Mouse (Mus musculus): ENCODE data around the gene Etl4. TPM values are rescaled to one million over a fixed set of nuclear protein-coding genes. Genes with fewer than 3 reads are reported as not detected.

Etl4 gene
- polyA plus RNA-seq, 1 experiment from 2014 or later: 2.5 TPM

DNA sequence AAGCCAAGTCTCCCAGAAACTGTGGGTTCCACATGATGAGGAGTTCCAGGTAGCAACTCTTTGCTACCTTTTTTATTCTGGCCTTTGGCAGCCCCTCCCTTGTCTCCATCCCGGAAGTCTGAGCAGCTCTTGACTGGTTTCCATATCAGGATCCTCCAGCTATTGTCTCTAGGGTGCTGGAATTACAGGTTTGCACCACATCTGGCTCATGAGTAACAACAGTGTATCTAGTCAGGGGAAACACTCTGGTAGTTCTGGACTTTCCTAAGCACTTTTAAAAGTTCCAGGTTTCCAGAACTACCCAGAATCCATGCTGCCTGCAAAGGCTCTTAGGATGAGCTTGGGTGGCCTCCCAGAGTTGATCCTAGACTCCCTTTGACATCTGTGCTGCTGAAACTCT, 640.4 kb downstream of the Etl4 start:
- no peak for DNase-seq
- no peak overlapping the region for H3K4me2 ChIP-seq (ENCODE audit: low read length)
- H3K4me1 ChIP-seq (ENCODE audit: control insufficient read depth, insufficient read depth, low read length): peaks cover 28% of the 10 kb centered on the region
- H3K9me3 ChIP-seq (ENCODE audit: control insufficient read depth, low read length): no peaks in the 10 kb centered on the region
- H3K36me3 ChIP-seq (ENCODE audit: control insufficient read depth, insufficient read depth, low read length): no peaks in the 10 kb centered on the region
- WGBS: 53% methylated on average over 1 of the region's 1 CpGs
- no peak overlapping the region for H3K27ac ChIP-seq (replicated peaks; ENCODE audit: low read depth, low read length)
- no peaks in the 10 kb centered on the region for H3K27me3 ChIP-seq (ENCODE audit: control insufficient read depth, insufficient read depth, low read length)
- H3K4me3 ChIP-seq (replicated peaks; ENCODE audit: low read depth, low read length): no peak overlapping the region
- ATAC-seq (ENCODE audit: low FRiP score, low TSS enrichment): no peak
- no peak overlapping the region for H3K9ac ChIP-seq (replicated peaks; ENCODE audit: low read length)

DNA sequence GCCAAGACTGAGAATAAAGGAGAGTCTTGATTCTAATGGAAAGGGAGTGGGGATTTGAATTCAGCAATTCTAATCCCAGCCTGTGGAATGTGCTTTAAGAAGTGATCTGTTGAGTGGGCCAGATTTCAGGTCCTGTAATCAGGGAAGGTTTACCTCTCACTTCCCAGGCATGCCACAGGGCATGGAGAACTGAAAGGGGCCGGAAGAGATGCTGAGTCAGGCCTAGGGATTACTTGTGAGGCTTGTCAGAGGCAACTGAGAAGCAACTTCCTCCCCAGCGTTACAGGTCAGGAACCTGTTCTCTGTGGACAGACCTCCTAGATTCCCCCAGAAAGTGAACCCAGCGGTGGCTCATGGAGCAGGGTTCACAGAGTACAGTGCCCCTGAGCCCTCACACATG, 646.1 kb downstream of the Etl4 start:
- ATAC-seq (ENCODE audit: low FRiP score, low TSS enrichment) (no peak), DNase-seq (no peak)
- H3K9me3 ChIP-seq (ENCODE audit: control insufficient read depth, low read length): no peaks in the 10 kb centered on the region
- no peaks in the 10 kb centered on the region for H3K36me3 ChIP-seq (ENCODE audit: control insufficient read depth, insufficient read depth, low read length)
- WGBS: 69% methylated on average over 3 of the region's 3 CpGs
- H3K4me1 ChIP-seq (ENCODE audit: control insufficient read depth, insufficient read depth, low read length): no peaks in the 10 kb centered on the region
- H3K4me3 ChIP-seq (replicated peaks; ENCODE audit: low read depth, low read length): no peak overlapping the region
- H3K27me3 ChIP-seq (ENCODE audit: control insufficient read depth, insufficient read depth, low read length): no peaks in the 10 kb centered on the region
- H3K4me2 ChIP-seq (ENCODE audit: low read length): no peak overlapping the region
- no peak overlapping the region for H3K9ac ChIP-seq (replicated peaks; ENCODE audit: low read length)
- H3K27ac ChIP-seq (replicated peaks; ENCODE audit: low read depth, low read length): no peak overlapping the region

DNA sequence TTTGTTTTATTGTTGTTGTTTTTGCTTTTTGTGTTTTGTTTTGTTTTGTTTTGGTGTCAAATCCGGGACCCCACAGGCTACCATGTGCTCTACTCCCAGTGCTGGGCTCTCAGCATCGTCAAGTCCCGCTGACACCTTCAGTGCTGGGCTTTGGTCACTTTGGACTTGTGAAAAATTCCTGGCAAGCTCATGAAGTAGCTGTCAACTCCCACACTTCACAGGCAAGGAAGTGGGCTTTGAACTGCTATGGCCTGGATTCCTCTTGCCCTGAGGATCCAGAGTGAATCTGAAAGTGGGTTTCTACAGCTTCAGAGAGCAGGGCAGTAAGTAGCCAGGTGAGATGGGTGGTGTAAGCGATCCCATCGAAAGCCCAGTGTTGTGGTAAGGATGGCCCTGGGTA, 649.5 kb downstream of the Etl4 start:
- no peaks in the 10 kb centered on the region for H3K9me3 ChIP-seq (ENCODE audit: control insufficient read depth, low read length)

DNA sequence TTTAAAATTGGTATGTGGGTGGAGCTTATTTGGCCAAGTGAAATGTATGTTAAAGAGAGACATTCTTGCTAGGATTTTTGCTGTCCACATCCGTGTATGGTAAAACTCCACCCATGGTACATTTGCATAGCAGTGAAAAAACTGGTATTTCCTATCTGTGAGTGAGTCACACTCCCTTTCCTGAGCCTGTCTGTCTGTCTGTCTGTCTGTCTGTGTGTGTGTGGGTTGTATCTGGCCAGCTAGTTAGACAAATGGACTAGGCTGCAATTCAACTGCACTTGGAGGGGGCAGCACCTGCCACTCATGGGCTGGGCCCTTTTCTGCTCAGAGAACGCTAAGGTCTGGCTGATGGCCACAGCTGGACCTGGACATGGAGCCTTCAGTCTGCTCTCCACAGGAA, 650.1 kb downstream of the Etl4 start:
- Histone ChIP-seq H3K4me1 (ENCODE audit: control insufficient read depth, insufficient read depth, low read length) (no peaks in the 10 kb centered on the region), H3K36me3 (ENCODE audit: control insufficient read depth, insufficient read depth, low read length) (no peaks in the 10 kb centered on the region), H3K9ac (replicated peaks; ENCODE audit: low read length) (no peak overlapping the region), H3K9me3 (ENCODE audit: control insufficient read depth, low read length) (no peaks in the 10 kb centered on the region), H3K4me2 (ENCODE audit: low read length) (no peak overlapping the region), H3K27me3 (ENCODE audit: control insufficient read depth, insufficient read depth, low read length) (no peaks in the 10 kb centered on the region), H3K27ac (replicated peaks; ENCODE audit: low read depth, low read length) (no peak overlapping the region), H3K4me3 (replicated peaks; ENCODE audit: low read depth, low read length) (no peak overlapping the region)
- DNase-seq (no peak), ATAC-seq (ENCODE audit: low FRiP score, low TSS enrichment) (no peak)
- 82% methylated on average over 2 of the region's 2 CpGs for WGBS

More for the DNA sequence above, 649.5 kb downstream of the Etl4 start:
- DNase-seq (no peak), ATAC-seq (ENCODE audit: low FRiP score, low TSS enrichment) (no peak)
- no peak overlapping the region for H3K4me2 ChIP-seq (ENCODE audit: low read length)
- no peak overlapping the region for H3K27ac ChIP-seq (replicated peaks; ENCODE audit: low read depth, low read length)
- no peaks in the 10 kb centered on the region for H3K36me3 ChIP-seq (ENCODE audit: control insufficient read depth, insufficient read depth, low read length)
- WGBS: 93% methylated on average over 5 of the region's 5 CpGs
- H3K27me3 ChIP-seq (ENCODE audit: control insufficient read depth, insufficient read depth, low read length): no peaks in the 10 kb centered on the region
- H3K4me3 ChIP-seq (replicated peaks; ENCODE audit: low read depth, low read length): no peak overlapping the region
- no peaks in the 10 kb centered on the region for H3K4me1 ChIP-seq (ENCODE audit: control insufficient read depth, insufficient read depth, low read length)
- H3K9ac ChIP-seq (replicated peaks; ENCODE audit: low read length): no peak overlapping the region

DNA sequence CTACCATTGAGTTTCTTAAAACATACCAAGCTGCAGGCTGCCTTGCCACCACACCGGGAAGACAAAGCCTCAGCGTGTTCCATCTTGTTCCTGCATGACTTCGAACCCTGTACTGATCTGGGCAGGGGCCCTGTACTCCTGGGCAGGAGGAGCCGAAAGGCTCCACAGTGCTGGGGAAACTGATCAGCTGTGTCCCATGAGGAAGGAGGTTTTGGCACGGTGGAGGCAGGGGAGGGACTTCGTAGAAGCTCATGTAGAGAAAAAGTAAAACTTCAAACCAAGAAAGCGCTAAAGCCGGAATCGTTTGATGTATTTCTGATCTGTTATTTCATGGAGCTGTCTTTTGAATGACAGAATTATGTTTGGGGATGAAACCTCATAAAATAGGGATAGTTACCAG, 651.0 kb downstream of the Etl4 start:
- ATAC-seq (ENCODE audit: low FRiP score, low TSS enrichment): no peak
- H3K27ac ChIP-seq (replicated peaks; ENCODE audit: low read depth, low read length): no peak overlapping the region
- H3K9me3 ChIP-seq (ENCODE audit: control insufficient read depth, low read length): no peaks in the 10 kb centered on the region
- no peaks in the 10 kb centered on the region for H3K27me3 ChIP-seq (ENCODE audit: control insufficient read depth, insufficient read depth, low read length)
- no peak overlapping the region for H3K4me2 ChIP-seq (ENCODE audit: low read length)
- 95% methylated on average over 9 of the region's 9 CpGs for WGBS
- no peak for DNase-seq
- H3K36me3 ChIP-seq (ENCODE audit: control insufficient read depth, insufficient read depth, low read length): no peaks in the 10 kb centered on the region
- H3K4me1 ChIP-seq (ENCODE audit: control insufficient read depth, insufficient read depth, low read length): no peaks in the 10 kb centered on the region
- H3K4me3 ChIP-seq (replicated peaks; ENCODE audit: low read depth, low read length): no peak overlapping the region
- H3K9ac ChIP-seq (replicated peaks; ENCODE audit: low read length): no peak overlapping the region

DNA sequence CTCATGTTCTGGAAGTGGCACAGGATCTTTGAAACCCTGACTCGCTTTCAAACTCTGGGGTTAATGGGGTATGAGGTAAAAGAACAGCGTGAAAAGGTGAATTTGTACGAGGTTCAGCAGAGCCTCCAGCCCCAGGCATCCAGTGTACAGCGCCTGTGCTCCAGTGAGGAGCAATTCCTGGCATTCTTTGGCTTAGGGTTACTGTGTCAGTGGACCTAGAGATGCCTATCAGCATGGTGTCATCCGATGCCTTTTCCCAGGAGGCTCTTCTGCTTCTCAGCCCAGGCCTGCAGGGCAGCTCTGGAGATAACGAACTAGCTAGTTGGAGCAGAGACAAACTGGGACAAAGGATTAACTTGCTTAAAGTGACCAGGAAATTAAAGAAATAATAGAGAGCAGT, 653.5 kb downstream of the Etl4 start:
- ATAC-seq (ENCODE audit: low FRiP score, low TSS enrichment) (no peak), DNase-seq (no peak)
- H3K4me3 ChIP-seq (replicated peaks; ENCODE audit: low read depth, low read length): no peak overlapping the region
- H3K9me3 ChIP-seq (ENCODE audit: control insufficient read depth, low read length): no peaks in the 10 kb centered on the region
- H3K36me3 ChIP-seq (ENCODE audit: control insufficient read depth, insufficient read depth, low read length): no peaks in the 10 kb centered on the region
- no peak overlapping the region for H3K4me2 ChIP-seq (ENCODE audit: low read length)
- H3K4me1 ChIP-seq (ENCODE audit: control insufficient read depth, insufficient read depth, low read length): no peaks in the 10 kb centered on the region
- no peak overlapping the region for H3K9ac ChIP-seq (replicated peaks; ENCODE audit: low read length)
- 43% methylated on average over 6 of the region's 6 CpGs for WGBS
- H3K27ac ChIP-seq (replicated peaks; ENCODE audit: low read depth, low read length): no peak overlapping the region
- no peaks in the 10 kb centered on the region for H3K27me3 ChIP-seq (ENCODE audit: control insufficient read depth, insufficient read depth, low read length)

DNA sequence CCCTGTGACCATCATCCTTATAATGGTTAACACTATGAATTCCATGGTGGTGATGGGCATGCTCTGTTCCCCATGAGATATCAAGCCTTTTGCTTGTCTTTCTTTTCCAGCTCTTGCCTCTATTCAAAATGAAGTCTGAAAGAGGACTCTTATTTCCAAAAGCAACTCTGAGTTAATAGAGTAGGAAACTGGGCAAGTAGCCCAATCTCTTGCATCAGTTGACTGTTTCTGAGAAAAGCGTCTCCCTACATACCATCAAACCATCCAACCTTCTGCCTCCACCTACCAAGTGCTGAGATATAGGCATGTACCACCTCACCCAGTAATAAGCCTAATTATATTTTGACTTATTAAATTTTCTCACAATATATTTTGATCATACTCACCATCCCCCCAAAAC, 658.9 kb downstream of the Etl4 start:
- Histone ChIP-seq H3K9me3 (ENCODE audit: control insufficient read depth, low read length) (no peaks in the 10 kb centered on the region), H3K4me2 (ENCODE audit: low read length) (no peak overlapping the region), H3K36me3 (ENCODE audit: control insufficient read depth, insufficient read depth, low read length) (no peaks in the 10 kb centered on the region), H3K27ac (replicated peaks; ENCODE audit: low read depth, low read length) (no peak overlapping the region), H3K27me3 (ENCODE audit: control insufficient read depth, insufficient read depth, low read length) (no peaks in the 10 kb centered on the region), H3K4me3 (replicated peaks; ENCODE audit: low read depth, low read length) (no peak overlapping the region), H3K4me1 (ENCODE audit: control insufficient read depth, insufficient read depth, low read length) (no peaks in the 10 kb centered on the region), H3K9ac (replicated peaks; ENCODE audit: low read length) (no peak overlapping the region)
- WGBS: 87% methylated on average over 1 of the region's 1 CpGs
- DNase-seq (no peak), ATAC-seq (ENCODE audit: low FRiP score, low TSS enrichment) (no peak)

DNA sequence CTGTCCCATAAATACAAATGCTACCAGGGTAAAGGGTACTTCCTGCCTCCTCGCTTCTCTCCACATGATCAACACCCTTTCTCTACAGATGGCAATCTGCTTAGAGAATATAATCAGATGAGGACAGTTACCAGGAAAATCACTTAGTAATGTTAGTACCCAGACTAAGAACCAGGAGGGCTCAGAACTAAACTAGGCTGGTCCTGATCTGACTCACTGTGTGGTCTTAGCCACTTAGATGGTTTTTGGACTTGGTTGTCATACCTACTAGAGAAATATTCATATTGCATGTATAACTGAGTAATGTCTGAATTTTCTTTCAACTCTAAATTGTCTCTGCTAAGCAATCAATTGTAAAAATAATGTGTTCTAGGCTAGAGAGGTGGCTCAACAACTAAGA, 662.4 kb downstream of the Etl4 start:
- Histone ChIP-seq H3K27ac (replicated peaks; ENCODE audit: low read depth, low read length) (no peak overlapping the region), H3K27me3 (ENCODE audit: control insufficient read depth, insufficient read depth, low read length) (no peaks in the 10 kb centered on the region), H3K9me3 (ENCODE audit: control insufficient read depth, low read length) (no peaks in the 10 kb centered on the region), H3K4me3 (replicated peaks; ENCODE audit: low read depth, low read length) (no peak overlapping the region), H3K9ac (replicated peaks; ENCODE audit: low read length) (no peak overlapping the region), H3K4me2 (ENCODE audit: low read length) (no peak overlapping the region), H3K36me3 (ENCODE audit: control insufficient read depth, insufficient read depth, low read length) (no peaks in the 10 kb centered on the region), H3K4me1 (ENCODE audit: control insufficient read depth, insufficient read depth, low read length) (no peaks in the 10 kb centered on the region)
- ATAC-seq (ENCODE audit: low FRiP score, low TSS enrichment) (no peak), DNase-seq (no peak)
- WGBS: 91% methylated on average over 1 of the region's 1 CpGs

DNA sequence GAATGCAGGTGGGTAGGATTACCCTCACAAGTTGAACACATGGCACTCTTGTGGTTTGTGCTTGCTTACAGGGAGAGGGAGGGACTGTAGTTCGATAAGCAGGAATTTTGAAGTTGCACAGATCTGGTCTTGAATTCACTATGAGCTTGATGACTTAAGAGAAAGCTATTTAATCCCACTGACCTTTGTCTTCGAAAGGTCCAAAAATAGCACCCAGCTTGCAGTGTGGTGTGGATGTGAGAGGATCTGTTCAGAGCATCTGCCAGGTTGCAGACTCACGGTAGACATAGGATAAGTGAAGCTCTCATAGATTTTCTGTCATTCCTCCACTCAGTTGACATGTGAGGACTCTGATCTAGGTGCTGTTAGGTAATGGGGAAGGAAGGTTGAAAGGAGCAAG, 670.8 kb downstream of the Etl4 start:
- no peak overlapping the region for H3K4me3 ChIP-seq (replicated peaks; ENCODE audit: low read depth, low read length)
- H3K4me1 ChIP-seq (ENCODE audit: control insufficient read depth, insufficient read depth, low read length): no peaks in the 10 kb centered on the region
- no peak overlapping the region for H3K9ac ChIP-seq (replicated peaks; ENCODE audit: low read length)
- H3K27ac ChIP-seq (replicated peaks; ENCODE audit: low read depth, low read length): no peak overlapping the region
- DNase-seq (no peak), ATAC-seq (ENCODE audit: low FRiP score, low TSS enrichment) (no peak)
- H3K4me2 ChIP-seq (ENCODE audit: low read length): no peak overlapping the region
- WGBS: 88% methylated on average over 3 of the region's 3 CpGs
- no peaks in the 10 kb centered on the region for H3K9me3 ChIP-seq (ENCODE audit: control insufficient read depth, low read length)
- H3K27me3 ChIP-seq (ENCODE audit: control insufficient read depth, insufficient read depth, low read length): no peaks in the 10 kb centered on the region
- no peaks in the 10 kb centered on the region for H3K36me3 ChIP-seq (ENCODE audit: control insufficient read depth, insufficient read depth, low read length)

Measured in midbrain, embryonic 14.5 days (tissue).